Mouse (Mus musculus) ES-E14 (cell line): ENCODE results near the gene Fyn. TPM values are rescaled to one million over a fixed set of nuclear protein-coding genes. Genes with fewer than 3 reads are reported as not detected.

Experiments
- DNase-seq: peaks from one replicate; pipeline ENCODE4 v3.0.0-alpha.2; 2013; ENCODE audit warnings: low read depth, low spot score
- H3K27ac ChIP-seq: 2 replicates; pipeline ENCODE4 v1.5.1; 2012; ENCODE audit warnings: low read depth, mild to moderate bottlenecking, low read length, moderate library complexity, mixed read lengths; ENCODE audit not compliant: poor library complexity, insufficient read depth, severe bottlenecking
- H3K36me3 ChIP-seq: 2 replicates; pipeline ENCODE4 v1.6.1; 2012; ENCODE audit warnings: mild to moderate bottlenecking, low read length, moderate library complexity, mixed read lengths; ENCODE audit not compliant: control insufficient read depth, poor library complexity, insufficient read depth, severe bottlenecking
- H3K4me1 ChIP-seq, 2 experiments: fragments of 150-350 bp in 1 of 2; sonication (generic) in 1 of 2; 2 replicates each; pipeline ENCODE4 v1.6.1; 2012; ENCODE audit warnings: low read length in 2 of 2, mild to moderate bottlenecking in 1 of 2, mixed read lengths in 1 of 2; ENCODE audit not compliant: control insufficient read depth in 2 of 2, insufficient read depth in 2 of 2, poor library complexity in 1 of 2
- H3K4me3 ChIP-seq, 2 experiments: fragments of 150-350 bp in 1 of 2; sonication (generic) in 1 of 2; 2 replicates each; pipeline ENCODE4 v1.5.1; 2012; ENCODE audit warnings: low read length in 2 of 2, low read depth in 1 of 2, mild to moderate bottlenecking in 1 of 2, mixed read lengths in 1 of 2; ENCODE audit not compliant: insufficient read depth in 1 of 2, poor library complexity in 1 of 2, severe bottlenecking in 1 of 2
- H3K9ac ChIP-seq: 2 replicates; pipeline ENCODE4 v1.6.1; 2012; ENCODE audit warnings: low read depth, mild to moderate bottlenecking, low read length, mixed read lengths; ENCODE audit not compliant: poor library complexity, insufficient read depth, severe bottlenecking
- H3K9me3 ChIP-seq: fragments of 150-350 bp; sonication (generic); 2 replicates; pipeline ENCODE4 v1.6.1; 2012; ENCODE audit warnings: low read depth, mild to moderate bottlenecking, low read length; ENCODE audit not compliant: control insufficient read depth, insufficient read depth
- CHD2 ChIP-seq: IDR thresholded peaks from 2 replicates; pipeline ENCODE4 v1.6.1; 2014; ENCODE audit warnings: mild to moderate bottlenecking, low read depth, low read length, inconsistent platforms
- HCFC1 ChIP-seq: IDR thresholded peaks from 2 replicates; pipeline ENCODE4 v1.6.1; 2012; ENCODE audit warnings: low read length, inconsistent platforms, borderline replicate concordance; ENCODE audit not compliant: insufficient read depth
- MAFK ChIP-seq: IDR thresholded peaks from 2 replicates; pipeline ENCODE4 v1.6.1; 2014; ENCODE audit warnings: mild to moderate bottlenecking, low read depth, low read length, inconsistent platforms; ENCODE audit not compliant: insufficient read depth
- ZC3H11A ChIP-seq: IDR thresholded peaks from 2 replicates; pipeline ENCODE4 v1.6.1; 2012; ENCODE audit warnings: low read depth, mild to moderate bottlenecking, inconsistent platforms, low read length, borderline replicate concordance
- ZNF384 ChIP-seq: IDR thresholded peaks from 2 replicates; pipeline ENCODE4 v1.6.1; 2012; ENCODE audit warnings: low read depth, low read length, inconsistent platforms
- in situ Hi-C, 2 experiments: fragments of 600-800 bp; cut with MboI; formaldehyde crosslinking; loops; one replicate each; pipeline ENCODE4 v1.15.1; 2025; ENCODE audit warnings: low sequenced_read_pairs in 2 of 2, inconsistent platforms in 1 of 2; ENCODE audit not compliant: unreplicated experiment in 2 of 2
- total RNA-seq: library from RNA; depleted of rRNA; stranded (reverse); fragments of 300-350 nt; gene quantifications from 2 replicates; pipeline ENCODE4 v1.2.3, GENCODE M21; 2012

Fyn gene
- total RNA-seq, 1 experiment: 14.6 TPM

GRCm38 (mm10) chr10:39469341-39469740 is 100.7 kb downstream of the Fyn start:
- Histone ChIP-seq H3K4me3 (no peak overlapping the region), H3K9ac (no peak overlapping the region), H3K27ac (no peak overlapping the region), H3K36me3 (no peaks in the 10 kb centered on the region), H3K4me1 (no peaks in the 10 kb centered on the region), H3K9me3 (no peaks in the 10 kb centered on the region)
- no peak for TF ChIP-seq MAFK
- in situ Hi-C loops: no loop called here
- no peak for DNase-seq

DNA sequence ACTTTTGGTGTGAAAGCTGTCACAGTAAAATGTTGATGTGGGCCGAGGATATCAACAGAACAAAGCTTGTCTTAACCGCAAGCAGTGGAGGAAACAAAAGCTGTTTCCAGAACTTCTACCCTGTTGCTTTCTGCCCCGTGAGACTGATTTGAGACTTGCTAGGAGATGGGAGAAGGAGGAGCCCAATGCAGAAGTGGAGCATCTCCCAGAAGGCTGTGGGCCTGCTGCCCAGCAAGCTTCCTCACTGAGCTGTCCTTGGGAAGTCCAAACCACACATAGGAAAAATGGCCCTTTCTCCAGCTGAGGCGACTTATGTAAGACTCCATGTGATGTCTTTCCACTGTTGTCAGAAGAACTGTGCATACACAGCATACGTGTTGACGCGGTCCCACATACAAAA is 101.7 kb downstream of the Fyn start:
- TF ChIP-seq HCFC1 (no peak), ZC3H11A (no peak), CHD2 (no peak), MAFK (no peak), ZNF384 (no peak)
- no peak for DNase-seq
- no peaks in the 10 kb centered on the region for H3K4me1 ChIP-seq
- in situ Hi-C loops: no loop called here
- no peaks in the 10 kb centered on the region for H3K9me3 ChIP-seq
- no peak overlapping the region for H3K4me3 ChIP-seq
- H3K36me3 ChIP-seq: no peaks in the 10 kb centered on the region
- H3K27ac ChIP-seq: no peak overlapping the region
- H3K9ac ChIP-seq: no peak overlapping the region

GRCm38 (mm10) chr10:39471040-39471713 is 102.5 kb downstream of the Fyn start:
- Histone ChIP-seq H3K9me3 (no peaks in the 10 kb centered on the region), H3K36me3 (no peaks in the 10 kb centered on the region), H3K27ac (no peak overlapping the region), H3K4me1 (no peaks in the 10 kb centered on the region), H3K9ac (no peak overlapping the region), H3K4me3 (no peak overlapping the region)
- no peak for DNase-seq
- in situ Hi-C loops: no loop called here
- no peak for TF ChIP-seq ZC3H11A
- TF ChIP-seq MAFK: no peak
- no peak for TF ChIP-seq HCFC1
- no peak for TF ChIP-seq ZNF384
- TF ChIP-seq CHD2: no peak

DNA sequence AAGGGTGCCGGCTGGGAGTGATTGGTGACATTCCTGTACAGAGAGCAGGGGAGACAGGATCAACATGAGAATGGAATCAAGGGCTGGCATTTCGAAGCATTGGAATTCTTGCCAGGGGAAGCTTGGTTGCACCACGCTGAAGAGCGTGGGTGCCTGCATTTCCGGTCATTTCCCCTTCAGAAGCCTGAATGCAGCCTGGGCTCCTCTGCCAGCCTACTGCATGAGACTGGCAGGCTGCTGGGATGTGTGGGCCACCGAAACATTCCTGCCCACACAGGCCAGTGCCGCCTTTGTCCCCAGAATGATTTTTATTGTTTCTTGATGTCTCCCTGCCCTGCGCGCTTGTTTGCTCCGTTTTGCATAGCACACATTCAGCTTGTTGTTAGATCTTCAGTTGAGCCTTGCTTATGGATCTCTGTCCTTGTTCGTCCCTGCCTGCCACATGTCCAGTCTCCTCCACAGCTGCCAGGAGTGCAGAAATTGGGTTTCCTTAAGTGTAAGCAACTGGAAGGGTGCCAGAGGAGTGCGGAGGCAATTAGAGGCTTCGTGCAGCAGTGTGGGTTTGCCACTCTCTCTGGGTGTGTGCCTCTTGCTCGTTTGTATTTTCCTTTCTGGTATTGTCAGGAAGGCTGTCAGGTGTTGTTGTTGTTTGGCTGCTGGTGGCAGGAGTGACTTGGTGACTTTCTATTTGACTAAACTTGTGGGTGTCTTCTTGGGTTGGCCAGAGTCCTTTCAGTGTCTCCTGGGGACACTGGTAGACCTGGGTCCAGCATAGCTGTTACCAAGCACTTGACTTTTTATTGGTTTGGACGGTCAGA is 103.3 kb downstream of the Fyn start:
- TF ChIP-seq CHD2 (no peak), MAFK (no peak), ZNF384 (no peak), HCFC1 (no peak), ZC3H11A (no peak)
- H3K4me3 ChIP-seq: no peak overlapping the region
- no peaks in the 10 kb centered on the region for H3K4me1 ChIP-seq
- no peak for DNase-seq
- no peaks in the 10 kb centered on the region for H3K36me3 ChIP-seq
- H3K9me3 ChIP-seq: no peaks in the 10 kb centered on the region
- no peak overlapping the region for H3K9ac ChIP-seq
- in situ Hi-C loops: no loop called here
- no peak overlapping the region for H3K27ac ChIP-seq

- Histone ChIP-seq H3K4me3 (no peak overlapping the region), H3K4me1 (no peaks in the 10 kb centered on the region), H3K27ac (no peak overlapping the region), H3K9me3 (no peaks in the 10 kb centered on the region), H3K36me3 (no peaks in the 10 kb centered on the region), H3K9ac (no peak overlapping the region)
- no peak for DNase-seq
- in situ Hi-C loops: no loop called here
- TF ChIP-seq ZC3H11A (no peak), HCFC1 (no peak), MAFK (no peak), ZNF384 (no peak), CHD2 (no peak)
These were observed 104.3 kb downstream of the Fyn start for GRCm38 (mm10) chr10:39472923-39473322.
